Mouse (Mus musculus) intestine, embryonic 16.5 days (tissue): ENCODE results near the gene Cyp27a1. TPM values are rescaled to one million over a fixed set of nuclear protein-coding genes. Genes with fewer than 3 reads are reported as not detected.
A peak's percentile ranks its signal among the peaks of the same experiment; 100 is the strongest.

Source experiments
- ATAC-seq: fragments of 200-750 bp; cut with Nextera tagmentation; 2 replicates; pipeline ENCODE4 v1.8.0; 2017; ENCODE audit warnings: moderate TSS enrichment, moderate library complexity
- H3K27ac ChIP-seq: fragments of 300-500 bp; sonication (generic); 2 replicates; pipeline ENCODE4 v1.5.1; 2014; ENCODE audit warnings: mild to moderate bottlenecking, low read length
- H3K27me3 ChIP-seq: fragments of 300-500 bp; sonication (generic); replicated peaks from 2 replicates; pipeline ENCODE4 v1.6.1; 2014; ENCODE audit warnings: low read length, control low read depth, mixed read lengths; ENCODE audit not compliant: control insufficient read depth, insufficient read depth
- H3K36me3 ChIP-seq: fragments of 300-500 bp; sonication (generic); 2 replicates; pipeline ENCODE4 v1.6.1; 2014; ENCODE audit warnings: low read length, control low read depth; ENCODE audit not compliant: control insufficient read depth, insufficient read depth
- H3K4me1 ChIP-seq: fragments of 300-500 bp; sonication (generic); 2 replicates; pipeline ENCODE4 v1.6.1; 2014; ENCODE audit warnings: low read length, control low read depth, mixed read lengths; ENCODE audit not compliant: control insufficient read depth, insufficient read depth
- H3K4me2 ChIP-seq: fragments of 300-500 bp; sonication (generic); 2 replicates; pipeline ENCODE4 v1.6.1; 2014; ENCODE audit warnings: low read depth, low read length, control low read depth
- H3K4me3 ChIP-seq: fragments of 300-500 bp; sonication (generic); 2 replicates; pipeline ENCODE4 v1.5.1; 2014; ENCODE audit warnings: mild to moderate bottlenecking, low read length
- H3K9ac ChIP-seq: fragments of 300-500 bp; sonication (generic); 2 replicates; pipeline ENCODE4 v1.6.1; 2014; ENCODE audit warnings: low read depth, low read length
- H3K9me3 ChIP-seq: fragments of 300-500 bp; sonication (generic); 2 replicates; pipeline ENCODE4 v1.6.1; 2016; ENCODE audit warnings: low read length, control low read depth; ENCODE audit not compliant: control insufficient read depth
- WGBS: fragments of 180-500 bp; shearing (Covaris S2); extraction: QIAGEN DNeasy Blood & Tissue Kit; methylation state at CpG from one replicate; pipeline ENCODE4 v1.1.7; 2014; 5-methylcytosine and 5-hydroxymethylcytosine counted together
- polyA plus RNA-seq: library from polyadenylated mRNA; unstranded; fragments of >200 nt; fragmentation: Nextera tagmentation; extraction: Ambion mirVana; gene quantifications from 2 replicates; pipeline ENCODE4 v1.2.1, GENCODE M21; 2015

The Cyp27a1 gene
- polyA plus RNA-seq, 1 experiment from 2014 or later: 8.0 TPM

DNA sequence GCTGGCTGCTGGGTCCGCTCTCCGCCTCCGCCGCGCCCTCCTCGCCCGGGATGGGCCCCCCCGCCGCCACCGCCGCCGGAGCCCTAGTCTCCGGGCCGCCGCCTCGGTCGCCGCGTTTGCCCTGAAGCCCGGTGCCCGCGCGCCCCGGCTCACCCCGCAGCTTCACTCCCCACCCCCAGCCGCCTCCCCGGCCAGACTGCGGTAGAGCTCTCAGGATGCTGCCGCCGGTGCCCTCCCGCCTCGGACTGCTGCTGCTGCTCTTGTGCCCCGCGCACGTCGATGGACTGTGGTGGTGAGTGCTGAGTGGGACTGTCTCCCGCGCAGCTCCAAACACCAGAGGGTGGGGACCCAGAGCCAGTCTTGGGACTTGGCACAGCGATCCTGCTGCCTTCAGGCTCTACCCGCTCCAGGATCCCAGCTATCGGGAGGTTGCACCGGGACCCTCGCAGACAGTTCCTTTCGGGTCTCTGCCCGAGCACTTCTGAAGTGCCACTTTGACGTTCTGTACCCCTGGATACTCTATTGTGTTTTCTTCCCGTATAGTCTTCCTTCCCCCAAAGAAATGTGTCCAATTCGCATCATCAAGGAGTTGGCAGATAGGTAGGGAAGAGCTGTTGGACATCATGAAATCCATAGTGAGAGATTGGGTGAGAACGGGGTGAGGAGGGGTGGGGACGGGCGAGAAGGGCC lies 58.7 kb downstream of the Cyp27a1 start:
- peak overlapping the region; percentile 94 for H3K4me2 ChIP-seq
- under 1% methylated on average over 49 of the region's 51 CpGs for WGBS
- no peak for ATAC-seq
- peaks cover 21% of the 10 kb centered on the region; the same call in 1 of the 2 replicates for H3K4me1 ChIP-seq
- peak overlapping the region; percentile 52 for H3K4me3 ChIP-seq
- H3K36me3 ChIP-seq: no peaks in the 10 kb centered on the region
- no peaks in the 10 kb centered on the region for H3K9me3 ChIP-seq
- H3K27ac ChIP-seq: no peak overlapping the region
- peaks cover 59% of the 10 kb centered on the region for H3K27me3 ChIP-seq
- peak overlapping the region; percentile 54 for H3K9ac ChIP-seq

DNA sequence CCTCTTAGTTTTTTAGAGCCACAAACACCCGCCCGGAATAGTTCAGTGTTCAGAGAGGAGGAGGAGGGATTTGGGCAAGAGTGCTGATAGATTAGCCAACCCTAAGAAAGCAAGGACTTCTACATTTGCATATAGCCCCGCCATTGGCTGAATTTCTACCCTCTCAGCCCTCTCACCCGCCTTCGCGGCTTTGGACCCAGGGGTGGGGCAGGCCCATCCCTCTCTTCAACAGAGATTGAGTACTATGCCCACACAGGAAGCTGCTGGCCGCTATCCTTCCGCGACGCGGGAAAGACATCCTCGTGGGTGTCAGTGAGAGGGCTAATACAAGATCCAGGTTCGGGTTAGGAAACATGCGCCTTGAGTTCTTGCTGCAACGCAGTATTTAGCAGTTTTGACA lies 59.8 kb downstream of the Cyp27a1 start:
- ATAC-seq: peak; percentile 92
- Histone ChIP-seq H3K27me3 (peaks cover 60% of the 10 kb centered on the region), H3K4me3 (peak overlapping the region; percentile 20)

DNA sequence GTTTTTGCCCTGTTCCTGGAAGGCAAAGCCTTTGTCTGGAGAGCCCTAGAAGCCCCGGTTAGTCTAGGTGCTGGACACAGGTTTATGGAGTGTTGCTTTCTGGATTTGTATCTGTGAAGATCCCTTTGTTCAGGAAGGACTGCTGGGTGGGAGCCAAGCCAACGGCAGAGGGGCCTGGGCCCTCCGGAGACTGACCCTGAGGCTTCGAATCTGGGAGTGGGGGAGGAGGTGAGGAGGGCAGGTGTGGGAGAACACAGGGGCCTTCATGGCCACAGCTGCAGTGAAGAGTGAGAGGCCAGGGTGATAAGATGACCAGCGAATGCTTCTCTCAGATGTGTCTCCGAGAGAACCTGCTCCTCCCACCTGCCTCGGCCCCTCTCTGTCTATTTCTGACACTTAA lies 60.7 kb downstream of the Cyp27a1 start:
- Histone ChIP-seq H3K9me3 (no peaks in the 10 kb centered on the region), H3K4me2 (no peak overlapping the region), H3K27ac (no peak overlapping the region), H3K4me3 (no peak overlapping the region), H3K4me1 (peaks cover 21% of the 10 kb centered on the region; the same call in 1 of the 2 replicates), H3K27me3 (peaks cover 56% of the 10 kb centered on the region), H3K36me3 (no peaks in the 10 kb centered on the region), H3K9ac (no peak overlapping the region)
- no peak for ATAC-seq
- WGBS: 28% methylated on average over 7 of the region's 7 CpGs

More for the DNA sequence above, 59.8 kb downstream of the Cyp27a1 start:
- peaks cover 21% of the 10 kb centered on the region; the same call in 1 of the 2 replicates for H3K4me1 ChIP-seq
- no peak overlapping the region for H3K27ac ChIP-seq
- H3K36me3 ChIP-seq: no peaks in the 10 kb centered on the region
- no peaks in the 10 kb centered on the region for H3K9me3 ChIP-seq
- H3K4me2 ChIP-seq: peak overlapping the region; percentile 94
- under 1% methylated on average over 15 of the region's 15 CpGs for WGBS
- no peak overlapping the region for H3K9ac ChIP-seq

DNA sequence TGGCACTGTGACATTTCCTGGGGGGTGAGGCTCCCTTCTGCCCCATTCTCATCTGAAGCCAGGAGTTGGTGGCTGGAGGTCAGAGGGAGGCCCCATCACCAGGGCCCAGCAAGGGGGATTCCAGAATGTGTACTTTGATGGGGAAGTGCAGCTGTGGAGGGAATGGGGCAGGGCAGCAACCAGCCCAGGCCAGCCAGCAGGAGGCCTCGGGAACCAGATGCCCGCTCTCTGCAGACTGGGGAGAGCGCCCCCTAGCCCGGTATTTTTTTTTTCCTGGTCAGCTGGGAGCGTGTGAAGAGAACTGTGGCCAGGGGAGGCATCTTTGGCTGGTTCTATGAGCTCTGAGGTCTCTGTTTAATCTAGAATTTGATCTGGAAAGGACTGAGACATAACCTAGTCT lies 62.4 kb downstream of the Cyp27a1 start:
- peaks cover 19% of the 10 kb centered on the region; the same call in 1 of the 2 replicates for H3K4me1 ChIP-seq
- 19% methylated on average over 5 of the region's 5 CpGs for WGBS
- no peak overlapping the region for H3K27ac ChIP-seq
- no peaks in the 10 kb centered on the region for H3K9me3 ChIP-seq
- H3K4me3 ChIP-seq: no peak overlapping the region
- H3K9ac ChIP-seq: no peak overlapping the region
- no peak overlapping the region for H3K4me2 ChIP-seq
- H3K27me3 ChIP-seq: peaks cover 46% of the 10 kb centered on the region
- H3K36me3 ChIP-seq: no peaks in the 10 kb centered on the region
- no peak for ATAC-seq

DNA sequence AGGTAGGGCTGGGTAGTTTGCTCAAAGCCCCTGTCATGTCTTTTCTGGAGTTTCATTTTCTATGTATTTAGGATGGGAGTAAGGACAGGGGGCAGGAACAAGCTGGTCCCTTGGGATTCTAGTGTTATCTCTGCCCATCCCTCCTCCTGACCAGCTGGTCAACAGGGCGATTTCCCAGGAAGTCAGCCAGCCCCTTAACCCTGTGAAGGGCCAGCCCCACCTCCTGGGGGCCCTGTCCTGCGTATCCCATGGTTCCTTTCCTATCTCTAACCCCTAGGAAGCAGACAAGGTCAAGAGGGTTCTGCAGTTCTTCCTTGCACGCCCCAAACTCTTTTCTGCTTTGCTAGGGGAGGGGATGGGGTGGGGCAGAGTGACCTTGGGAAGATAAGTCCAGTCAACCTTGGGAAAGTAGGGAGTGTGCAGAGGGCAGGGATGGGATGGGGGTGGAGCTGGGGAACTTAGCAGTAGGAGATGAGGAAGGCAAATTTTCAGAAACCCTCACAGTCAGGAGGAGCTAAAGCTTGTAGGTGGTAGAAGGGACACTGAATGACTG lies 65.6 kb downstream of the Cyp27a1 start:
- 27% methylated on average over 3 of the region's 3 CpGs for WGBS
- no peak overlapping the region for H3K9ac ChIP-seq
- H3K4me2 ChIP-seq: no peak overlapping the region
- no peak overlapping the region for H3K4me3 ChIP-seq
- no peaks in the 10 kb centered on the region for H3K36me3 ChIP-seq
- H3K27me3 ChIP-seq: peaks cover 51% of the 10 kb centered on the region
- H3K27ac ChIP-seq: no peak overlapping the region
- no peak for ATAC-seq
- H3K4me1 ChIP-seq: peaks cover 2% of the 10 kb centered on the region
- no peaks in the 10 kb centered on the region for H3K9me3 ChIP-seq

DNA sequence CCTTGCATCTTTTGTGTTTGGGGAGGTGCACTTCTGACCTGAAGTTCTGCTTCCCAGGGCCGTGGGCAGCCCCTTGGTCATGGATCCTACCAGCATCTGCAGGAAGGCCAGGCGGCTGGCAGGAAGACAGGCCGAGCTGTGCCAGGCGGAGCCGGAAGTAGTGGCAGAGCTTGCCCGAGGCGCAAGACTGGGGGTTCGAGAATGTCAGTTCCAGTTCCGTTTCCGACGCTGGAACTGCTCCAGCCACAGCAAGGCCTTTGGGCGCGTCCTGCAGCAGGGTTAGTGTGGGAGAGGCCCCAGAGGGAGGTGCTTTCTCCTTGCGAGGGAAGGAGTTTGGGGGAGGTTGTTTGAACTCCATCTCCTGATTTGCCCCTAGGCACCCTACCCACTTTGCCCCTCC lies 68.7 kb downstream of the Cyp27a1 start:
- 26% methylated on average over 14 of the region's 14 CpGs for WGBS
- H3K27me3 ChIP-seq: peaks cover 68% of the 10 kb centered on the region

DNA sequence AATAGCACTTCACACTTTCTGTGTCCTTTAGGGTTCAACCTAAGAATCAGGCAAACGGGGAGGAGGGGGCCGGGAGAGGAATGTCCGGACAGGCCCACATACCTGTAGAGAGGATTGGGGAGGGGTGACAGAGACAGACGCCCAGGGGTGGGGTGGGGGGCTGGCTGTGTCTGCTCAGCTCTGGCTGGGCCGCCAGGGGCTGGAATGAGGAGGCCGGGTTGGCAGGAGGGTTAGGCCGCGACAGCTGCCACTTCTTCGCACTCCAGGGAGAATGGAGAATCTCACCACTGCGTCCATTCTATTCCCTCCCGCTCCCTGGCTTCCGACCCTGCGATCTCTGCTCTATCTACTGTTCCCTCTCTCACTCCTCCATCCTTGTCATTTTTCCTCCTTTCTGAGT lies 70.2 kb downstream of the Cyp27a1 start:
- H3K4me1 ChIP-seq: peaks cover 8% of the 10 kb centered on the region
- H3K27ac ChIP-seq: no peak overlapping the region
- H3K36me3 ChIP-seq: no peaks in the 10 kb centered on the region
- WGBS: 3% methylated on average over 13 of the region's 13 CpGs
- H3K9ac ChIP-seq: no peak overlapping the region
- no peak for ATAC-seq
- H3K27me3 ChIP-seq: peaks cover 77% of the 10 kb centered on the region
- no peaks in the 10 kb centered on the region for H3K9me3 ChIP-seq
- peak overlapping the region; percentile 53 for H3K4me3 ChIP-seq
- peak overlapping the region; percentile 87 for H3K4me2 ChIP-seq

More for the DNA sequence above, 68.7 kb downstream of the Cyp27a1 start:
- Histone ChIP-seq H3K9me3 (no peaks in the 10 kb centered on the region), H3K9ac (no peak overlapping the region), H3K36me3 (no peaks in the 10 kb centered on the region), H3K27ac (no peak overlapping the region), H3K4me3 (no peak overlapping the region), H3K4me1 (peaks cover 8% of the 10 kb centered on the region), H3K4me2 (no peak overlapping the region)
- ATAC-seq: no peak

DNA sequence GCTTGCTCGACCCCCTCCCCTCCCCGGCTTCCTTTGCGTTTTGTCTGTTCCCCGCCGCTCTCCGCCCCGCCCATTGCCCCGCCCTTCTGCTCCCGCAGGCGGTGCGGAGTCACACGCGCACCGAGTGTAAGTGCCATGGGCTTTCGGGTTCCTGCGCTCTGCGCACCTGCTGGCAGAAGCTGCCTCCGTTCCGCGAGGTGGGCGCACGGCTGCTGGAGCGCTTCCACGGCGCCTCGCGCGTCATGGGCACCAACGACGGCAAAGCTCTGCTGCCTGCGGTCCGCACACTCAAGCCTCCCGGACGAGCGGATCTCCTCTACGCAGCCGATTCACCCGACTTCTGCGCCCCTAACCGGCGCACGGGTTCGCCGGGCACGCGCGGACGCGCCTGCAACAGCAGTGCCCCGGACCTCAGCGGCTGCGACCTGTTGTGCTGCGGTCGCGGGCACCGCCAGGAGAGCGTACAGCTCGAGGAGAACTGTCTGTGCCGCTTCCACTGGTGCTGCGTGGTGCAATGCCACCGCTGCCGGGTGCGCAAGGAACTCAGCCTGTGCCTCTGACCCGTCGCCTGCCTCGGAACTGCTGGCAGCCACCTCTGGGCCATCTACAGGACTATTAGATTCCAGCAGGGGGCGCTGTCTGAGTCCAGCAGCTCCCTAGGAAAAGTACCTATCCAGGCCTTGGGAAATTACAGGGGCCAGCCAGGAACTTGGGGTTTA lies 70.8 kb downstream of the Cyp27a1 start:
- ATAC-seq: peak; percentile 28; the same call in 1 of the 2 replicates
- Histone ChIP-seq H3K36me3 (no peaks in the 10 kb centered on the region), H3K4me2 (peak overlapping the region; percentile 87), H3K9ac (no peak overlapping the region; the same call in 1 of the 2 replicates), H3K4me3 (peak overlapping the region; percentile 53), H3K9me3 (no peaks in the 10 kb centered on the region), H3K4me1 (peaks cover 8% of the 10 kb centered on the region), H3K27ac (no peak overlapping the region), H3K27me3 (peaks cover 83% of the 10 kb centered on the region)
- WGBS: 1% methylated on average over 67 of the region's 67 CpGs
